Mouse (Mus musculus): ENCODE measurements around the gene Cgn. TPM values are rescaled to one million over a fixed set of nuclear protein-coding genes. Genes with fewer than 3 reads are reported as not detected.
A peak's percentile ranks its signal among the peaks of the same experiment; 100 is the strongest.

The Cgn gene
- polyA plus RNA-seq, 1 experiment from 2014 or later, result 2.0 TPM

DNA sequence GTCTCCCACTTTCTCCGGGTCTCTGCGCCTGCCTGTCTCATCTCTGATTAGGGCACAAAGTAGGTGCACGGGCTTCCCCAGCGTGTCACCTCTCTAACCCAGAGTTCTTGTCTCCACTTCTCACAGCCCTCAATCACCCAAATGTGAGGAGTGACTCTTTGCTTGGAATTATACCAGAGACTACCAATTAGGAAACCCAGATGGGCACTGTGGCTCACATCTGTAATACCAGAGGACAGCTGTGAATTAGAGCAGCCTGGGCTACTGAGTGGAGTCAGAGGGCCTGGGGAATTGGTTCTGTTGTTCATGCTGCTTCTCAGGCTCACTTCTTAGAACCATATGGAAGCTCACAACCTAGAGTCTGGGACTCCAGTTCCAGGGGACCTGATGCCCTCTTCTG lies 18.7 kb upstream of the Cgn start:
- H3K9ac ChIP-seq (ENCODE audit: low read depth, low read length), result no peak overlapping the region
- no peak overlapping the region for H3K4me2 ChIP-seq
- H3K9me3 ChIP-seq (replicated peaks; ENCODE audit: control insufficient read depth, low read length), result no peaks in the 10 kb centered on the region
- no peaks in the 10 kb centered on the region for H3K27me3 ChIP-seq (ENCODE audit: control insufficient read depth, insufficient read depth, low read length)
- H3K36me3 ChIP-seq (ENCODE audit: control insufficient read depth, insufficient read depth, low read length), result no peaks in the 10 kb centered on the region
- 75% methylated on average over 4 of the region's 4 CpGs for WGBS (ENCODE audit: insufficient replicate concordance)
- no peak overlapping the region for H3K27ac ChIP-seq (ENCODE audit: low read depth, low read length)
- H3K4me3 ChIP-seq (ENCODE audit: low read depth, low read length), result no peak overlapping the region
- ATAC-seq (replicated peaks; ENCODE audit: insufficient number of reproducible peaks, low FRiP score, low TSS enrichment), result no peak
- no peaks in the 10 kb centered on the region for H3K4me1 ChIP-seq (ENCODE audit: control insufficient read depth, insufficient read depth, low read length)

DNA sequence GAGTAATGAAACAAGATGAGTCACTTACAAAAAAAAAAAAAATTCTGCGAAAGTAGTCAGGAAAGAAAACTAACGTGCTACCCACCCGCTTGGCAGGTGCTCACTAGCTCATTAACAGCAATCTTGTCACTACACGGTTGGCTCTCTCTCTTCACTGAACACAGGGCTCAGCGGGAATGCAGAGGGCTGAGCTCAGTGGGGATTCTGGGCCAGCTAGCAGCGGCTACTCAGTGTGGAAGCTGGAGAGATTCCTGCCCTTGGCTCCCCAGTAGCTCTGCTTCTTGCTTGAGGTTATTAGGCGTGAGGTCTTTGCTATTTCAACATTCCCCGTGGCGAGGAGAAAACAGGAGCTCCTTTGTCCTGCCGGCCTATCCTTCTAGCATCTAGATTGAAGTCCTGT lies 17.9 kb upstream of the Cgn start:
- Histone ChIP-seq H3K36me3 (ENCODE audit: control insufficient read depth, insufficient read depth, low read length) (no peaks in the 10 kb centered on the region), H3K9me3 (replicated peaks; ENCODE audit: control insufficient read depth, low read length) (no peaks in the 10 kb centered on the region), H3K4me2 (no peak overlapping the region), H3K27ac (ENCODE audit: low read depth, low read length) (no peak overlapping the region), H3K9ac (ENCODE audit: low read depth, low read length) (peak overlapping the region; percentile 28; the same call in 1 of the 2 replicates), H3K4me1 (ENCODE audit: control insufficient read depth, insufficient read depth, low read length) (no peaks in the 10 kb centered on the region), H3K4me3 (ENCODE audit: low read depth, low read length) (no peak overlapping the region), H3K27me3 (ENCODE audit: control insufficient read depth, insufficient read depth, low read length) (no peaks in the 10 kb centered on the region)
- WGBS (ENCODE audit: insufficient replicate concordance), result 11% methylated on average over 10 of the region's 10 CpGs
- ATAC-seq (replicated peaks; ENCODE audit: insufficient number of reproducible peaks, low FRiP score, low TSS enrichment), result no peak

DNA sequence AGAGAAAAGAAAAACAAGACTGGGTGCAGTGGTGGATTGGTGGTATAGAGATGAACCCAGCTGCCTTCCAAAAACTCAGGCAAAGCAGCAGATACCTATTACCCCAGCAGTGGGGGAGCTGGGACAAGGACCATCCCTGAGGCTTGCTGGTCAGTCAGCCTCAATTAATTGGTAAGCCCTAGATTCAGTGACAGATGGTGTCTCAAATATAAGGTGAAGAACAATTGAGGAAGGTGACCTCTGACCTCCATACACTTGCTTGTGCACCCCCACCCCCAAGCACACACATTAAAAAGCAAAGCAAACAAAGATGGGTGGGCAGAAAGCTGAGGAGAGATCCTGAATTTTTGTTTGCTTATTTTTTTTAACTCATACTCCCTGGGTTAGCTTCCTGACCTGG lies 9.9 kb upstream of the Cgn start:
- ATAC-seq (replicated peaks; ENCODE audit: insufficient number of reproducible peaks, low FRiP score, low TSS enrichment), result no peak
- Histone ChIP-seq H3K4me1 (ENCODE audit: control insufficient read depth, insufficient read depth, low read length) (0 out of 2 replicates have a peak, but pooled peaks cover 2% of the 10 kb centered on the region), H3K4me2 (no peak overlapping the region), H3K27me3 (ENCODE audit: control insufficient read depth, insufficient read depth, low read length) (no peaks in the 10 kb centered on the region), H3K4me3 (ENCODE audit: low read depth, low read length) (no peak overlapping the region), H3K9me3 (replicated peaks; ENCODE audit: control insufficient read depth, low read length) (no peaks in the 10 kb centered on the region), H3K36me3 (ENCODE audit: control insufficient read depth, insufficient read depth, low read length) (no peaks in the 10 kb centered on the region), H3K27ac (ENCODE audit: low read depth, low read length) (no peak overlapping the region), H3K9ac (ENCODE audit: low read depth, low read length) (no peak overlapping the region)

DNA sequence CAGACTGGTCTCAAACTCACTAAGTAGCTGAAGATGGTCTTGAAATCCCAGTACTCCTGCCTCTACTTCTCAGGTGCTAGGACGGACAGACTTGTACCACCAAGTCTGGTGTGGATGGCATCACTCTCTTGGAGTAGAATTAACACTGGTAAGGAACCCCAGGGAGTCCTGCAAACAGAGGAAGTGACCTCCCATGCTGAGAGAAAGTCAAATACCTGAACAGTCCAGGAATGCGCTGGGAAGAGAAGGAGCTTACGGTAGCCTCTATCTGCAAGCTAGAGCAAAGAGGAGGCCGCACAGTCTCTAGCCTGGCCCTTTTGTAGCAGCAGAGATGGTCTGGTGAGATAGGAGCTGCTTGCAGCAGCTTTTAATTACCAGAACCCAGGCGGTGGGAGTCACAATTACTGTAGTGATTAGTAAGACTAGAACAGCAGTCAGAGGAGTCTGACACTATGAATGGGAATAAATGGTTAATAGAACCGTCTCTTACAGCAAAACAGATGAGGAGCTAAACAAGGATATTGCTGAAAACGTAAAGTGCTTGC lies 9.4 kb upstream of the Cgn start:
- Histone ChIP-seq H3K9ac (ENCODE audit: low read depth, low read length) (no peak overlapping the region), H3K27ac (ENCODE audit: low read depth, low read length) (no peak overlapping the region), H3K4me2 (no peak overlapping the region), H3K27me3 (ENCODE audit: control insufficient read depth, insufficient read depth, low read length) (no peaks in the 10 kb centered on the region), H3K36me3 (ENCODE audit: control insufficient read depth, insufficient read depth, low read length) (no peaks in the 10 kb centered on the region), H3K9me3 (replicated peaks; ENCODE audit: control insufficient read depth, low read length) (no peaks in the 10 kb centered on the region), H3K4me3 (ENCODE audit: low read depth, low read length) (no peak overlapping the region), H3K4me1 (ENCODE audit: control insufficient read depth, insufficient read depth, low read length) (0 out of 2 replicates have a peak, but pooled peaks cover 2% of the 10 kb centered on the region)
- ATAC-seq (replicated peaks; ENCODE audit: insufficient number of reproducible peaks, low FRiP score, low TSS enrichment), result no peak
- 49% methylated on average over 7 of the region's 7 CpGs for whole genome bisulfite sequencing (ENCODE audit: insufficient replicate concordance)

DNA sequence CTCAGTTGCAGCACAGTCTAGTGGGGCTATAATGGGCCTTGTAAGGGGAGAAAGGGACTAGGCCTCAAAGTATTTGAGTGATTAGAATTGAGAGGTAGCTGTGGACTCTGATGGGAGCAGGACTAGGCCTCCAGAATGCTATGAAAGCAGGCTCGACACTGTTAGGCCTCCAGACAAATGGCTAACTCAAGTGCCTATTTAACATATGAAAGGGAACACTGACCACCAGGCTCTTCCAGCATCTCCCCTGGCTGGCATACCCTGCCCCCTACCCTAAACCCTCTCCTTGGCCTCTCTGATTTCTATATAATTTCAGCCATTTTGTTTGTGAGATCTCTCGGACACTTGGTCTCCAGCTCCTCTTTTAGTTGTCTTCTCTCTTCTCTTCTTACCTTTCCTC lies 8.1 kb upstream of the Cgn start:
- Histone ChIP-seq H3K4me1 (ENCODE audit: control insufficient read depth, insufficient read depth, low read length) (0 out of 2 replicates have a peak, but pooled peaks cover 2% of the 10 kb centered on the region), H3K27ac (ENCODE audit: low read depth, low read length) (no peak overlapping the region), H3K36me3 (ENCODE audit: control insufficient read depth, insufficient read depth, low read length) (no peaks in the 10 kb centered on the region), H3K27me3 (ENCODE audit: control insufficient read depth, insufficient read depth, low read length) (no peaks in the 10 kb centered on the region), H3K9me3 (replicated peaks; ENCODE audit: control insufficient read depth, low read length) (no peaks in the 10 kb centered on the region), H3K9ac (ENCODE audit: low read depth, low read length) (no peak overlapping the region), H3K4me3 (ENCODE audit: low read depth, low read length) (no peak overlapping the region), H3K4me2 (no peak overlapping the region)
- ATAC-seq (replicated peaks; ENCODE audit: insufficient number of reproducible peaks, low FRiP score, low TSS enrichment), result no peak
- WGBS (ENCODE audit: insufficient replicate concordance), result 66% methylated on average over 2 of the region's 2 CpGs

DNA sequence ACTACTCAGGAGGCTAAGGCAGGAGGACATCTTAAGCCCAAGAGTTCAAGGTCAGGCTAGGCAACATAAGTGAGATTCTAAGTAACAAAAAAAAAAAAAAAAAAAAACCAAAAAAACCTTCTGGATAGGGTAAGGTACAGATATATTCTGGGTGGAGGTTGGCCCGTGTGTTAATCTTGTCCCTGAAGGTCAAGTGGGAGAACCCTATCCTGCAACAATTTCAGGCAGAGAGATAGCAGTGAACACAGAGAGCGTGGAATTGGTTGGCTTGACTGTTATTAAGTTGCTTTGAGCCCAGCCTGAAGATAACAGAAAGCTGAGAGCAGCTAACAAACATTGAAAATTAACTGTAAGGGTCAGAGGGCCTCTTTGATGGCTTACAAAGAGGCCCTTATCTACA lies 7.4 kb upstream of the Cgn start:
- H3K9ac ChIP-seq (ENCODE audit: low read depth, low read length), result no peak overlapping the region
- no peak overlapping the region for H3K4me2 ChIP-seq
- H3K4me1 ChIP-seq (ENCODE audit: control insufficient read depth, insufficient read depth, low read length), result 0 out of 2 replicates have a peak, but pooled peaks cover 2% of the 10 kb centered on the region
- 48% methylated on average over 2 of the region's 2 CpGs for WGBS (ENCODE audit: insufficient replicate concordance)
- H3K4me3 ChIP-seq (ENCODE audit: low read depth, low read length), result no peak overlapping the region
- H3K27me3 ChIP-seq (ENCODE audit: control insufficient read depth, insufficient read depth, low read length), result no peaks in the 10 kb centered on the region
- ATAC-seq (replicated peaks; ENCODE audit: insufficient number of reproducible peaks, low FRiP score, low TSS enrichment), result no peak
- no peaks in the 10 kb centered on the region for H3K36me3 ChIP-seq (ENCODE audit: control insufficient read depth, insufficient read depth, low read length)
- H3K27ac ChIP-seq (ENCODE audit: low read depth, low read length), result no peak overlapping the region
- no peaks in the 10 kb centered on the region for H3K9me3 ChIP-seq (replicated peaks; ENCODE audit: control insufficient read depth, low read length)

DNA sequence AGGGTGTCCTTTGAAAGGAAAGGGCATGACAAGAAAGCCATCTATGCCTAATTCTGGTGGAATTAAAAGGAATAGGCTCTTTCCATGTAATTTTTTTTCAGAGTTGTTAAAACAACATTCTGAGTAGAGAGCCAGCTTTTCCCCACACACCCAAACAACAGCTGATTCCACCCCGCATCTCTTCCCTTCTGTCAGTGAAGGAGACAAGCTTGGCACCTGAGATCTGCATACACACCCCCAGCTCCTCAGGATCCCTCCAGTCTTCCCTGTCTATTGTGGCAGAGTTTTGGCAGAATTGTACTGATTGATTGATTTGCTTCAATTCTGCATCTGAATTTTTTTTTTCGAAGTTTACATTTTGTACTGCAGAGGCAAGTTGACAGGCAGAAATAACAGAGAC lies 6.0 kb upstream of the Cgn start:
- H3K4me3 ChIP-seq (ENCODE audit: low read depth, low read length), result no peak overlapping the region
- H3K27ac ChIP-seq (ENCODE audit: low read depth, low read length), result no peak overlapping the region
- H3K9ac ChIP-seq (ENCODE audit: low read depth, low read length), result no peak overlapping the region
- no peaks in the 10 kb centered on the region for H3K36me3 ChIP-seq (ENCODE audit: control insufficient read depth, insufficient read depth, low read length)
- no peaks in the 10 kb centered on the region for H3K9me3 ChIP-seq (replicated peaks; ENCODE audit: control insufficient read depth, low read length)
- H3K4me2 ChIP-seq, result no peak overlapping the region
- WGBS (ENCODE audit: insufficient replicate concordance), result 79% methylated on average over 2 of the region's 2 CpGs
- ATAC-seq (replicated peaks; ENCODE audit: insufficient number of reproducible peaks, low FRiP score, low TSS enrichment), result no peak
- no peaks in the 10 kb centered on the region for H3K27me3 ChIP-seq (ENCODE audit: control insufficient read depth, insufficient read depth, low read length)
- H3K4me1 ChIP-seq (ENCODE audit: control insufficient read depth, insufficient read depth, low read length), result peaks cover 4% of the 10 kb centered on the region; the same call in 1 of the 2 replicates

DNA sequence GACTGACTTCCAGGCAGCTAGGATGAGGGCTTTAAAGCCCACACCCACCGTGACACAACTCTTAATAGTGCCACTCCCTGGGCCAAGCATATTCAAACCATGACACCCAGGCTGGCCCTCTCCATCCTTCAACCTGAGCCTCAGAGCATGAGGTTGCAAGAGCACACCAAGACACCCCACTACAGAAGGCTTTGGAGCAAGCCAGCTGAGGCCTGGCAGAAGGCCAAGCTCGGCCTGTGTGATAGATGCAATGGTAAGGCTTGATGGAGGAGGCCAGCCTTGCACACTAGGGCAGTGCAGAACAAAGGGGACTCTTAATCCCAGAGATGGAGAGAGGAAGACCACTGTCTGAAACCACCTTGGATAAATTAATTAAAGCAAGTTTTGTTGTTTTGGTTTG lies 3.2 kb upstream of the Cgn start:
- Histone ChIP-seq H3K4me3 (ENCODE audit: low read depth, low read length) (no peak overlapping the region), H3K27ac (ENCODE audit: low read depth, low read length) (no peak overlapping the region), H3K4me2 (no peak overlapping the region), H3K36me3 (ENCODE audit: control insufficient read depth, insufficient read depth, low read length) (no peaks in the 10 kb centered on the region), H3K27me3 (ENCODE audit: control insufficient read depth, insufficient read depth, low read length) (peaks cover 5% of the 10 kb centered on the region; the same call in 1 of the 2 replicates), H3K9me3 (replicated peaks; ENCODE audit: control insufficient read depth, low read length) (no peaks in the 10 kb centered on the region), H3K9ac (ENCODE audit: low read depth, low read length) (no peak overlapping the region), H3K4me1 (ENCODE audit: control insufficient read depth, insufficient read depth, low read length) (peaks cover 12% of the 10 kb centered on the region)
- WGBS (ENCODE audit: insufficient replicate concordance), result 78% methylated on average over 2 of the region's 2 CpGs
- no peak for ATAC-seq (replicated peaks; ENCODE audit: insufficient number of reproducible peaks, low FRiP score, low TSS enrichment)

DNA sequence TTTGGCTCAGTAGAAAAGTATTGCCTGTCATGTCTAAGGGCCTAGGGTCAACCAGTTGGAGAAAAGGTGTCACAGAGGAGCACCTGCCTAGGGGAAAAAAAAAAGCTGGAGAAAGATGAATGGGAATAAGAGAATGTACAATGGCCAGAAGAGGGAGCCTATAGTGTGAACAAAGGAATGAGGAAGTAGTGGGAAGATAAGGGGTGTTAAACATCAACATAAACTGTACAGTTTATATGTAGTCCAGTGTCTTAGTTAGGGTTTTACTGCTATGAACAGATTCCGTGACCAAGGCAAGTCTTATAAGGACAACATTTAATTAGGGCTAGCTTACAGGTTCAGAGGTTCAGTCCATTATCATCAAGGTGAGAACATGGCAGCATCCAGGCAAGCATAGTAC lies 2.8 kb upstream of the Cgn start:
- ATAC-seq (replicated peaks; ENCODE audit: insufficient number of reproducible peaks, low FRiP score, low TSS enrichment), result no peak
- H3K4me3 ChIP-seq (ENCODE audit: low read depth, low read length), result no peak overlapping the region
- 82% methylated on average over 1 of the region's 1 CpGs for WGBS (ENCODE audit: insufficient replicate concordance)

More for the DNA sequence above, 2.8 kb upstream of the Cgn start:
- no peak overlapping the region for H3K27ac ChIP-seq (ENCODE audit: low read depth, low read length)
- peaks cover 7% of the 10 kb centered on the region; the same call in 1 of the 2 replicates for H3K27me3 ChIP-seq (ENCODE audit: control insufficient read depth, insufficient read depth, low read length)
- no peaks in the 10 kb centered on the region for H3K9me3 ChIP-seq (replicated peaks; ENCODE audit: control insufficient read depth, low read length)
- H3K9ac ChIP-seq (ENCODE audit: low read depth, low read length), result no peak overlapping the region
- no peak overlapping the region for H3K4me2 ChIP-seq
- no peaks in the 10 kb centered on the region for H3K36me3 ChIP-seq (ENCODE audit: control insufficient read depth, insufficient read depth, low read length)
- H3K4me1 ChIP-seq (ENCODE audit: control insufficient read depth, insufficient read depth, low read length), result peaks cover 11% of the 10 kb centered on the region

Data from heart, embryonic 11.5 days (tissue).